Mouse (Mus musculus): ENCODE measurements around the gene Zfand6. TPM values are rescaled to one million over a fixed set of nuclear protein-coding genes. Genes with fewer than 3 reads are reported as not detected.

Zfand6 gene
- total RNA-seq, 2 experiments from 2014 or later = 84.2 to 97.6 TPM

DNA sequence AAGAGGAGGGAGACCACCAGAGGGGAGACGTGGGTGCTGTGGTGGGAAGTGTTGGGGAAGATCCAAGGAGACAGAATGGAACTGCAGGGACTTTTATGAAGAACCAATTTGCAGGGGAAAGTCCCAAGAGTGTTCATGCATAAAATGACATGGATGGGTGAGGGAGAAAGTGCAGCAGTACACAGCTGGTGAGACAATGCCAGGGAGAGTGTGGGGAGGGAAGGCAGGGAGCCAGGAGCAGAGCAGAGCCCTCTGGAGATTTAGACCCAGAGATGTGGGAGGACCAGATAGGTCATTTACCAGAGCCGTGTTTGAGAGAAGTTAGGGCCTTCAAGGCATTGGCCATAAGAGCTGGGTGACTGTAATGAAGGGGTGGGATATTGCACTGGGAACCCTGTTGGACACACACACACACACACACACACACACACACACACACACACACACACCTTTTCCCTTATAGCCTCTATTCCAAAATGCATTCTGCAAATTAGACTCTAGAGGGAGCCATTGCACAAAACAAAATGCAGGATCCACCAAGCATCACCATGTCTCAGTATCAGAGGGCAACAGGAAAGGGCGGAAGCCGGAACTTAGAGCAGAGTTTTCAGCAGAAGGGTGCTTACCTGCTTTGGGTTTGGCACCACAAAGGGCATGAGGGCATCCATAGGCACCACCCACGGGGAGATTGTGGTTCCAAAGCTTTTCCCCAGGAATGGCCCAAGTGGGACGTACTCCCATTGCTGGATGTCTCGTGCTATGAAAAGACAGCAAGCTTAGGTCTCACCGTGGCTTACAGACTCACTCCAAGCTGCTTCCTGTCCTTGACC is 95.5 kb downstream of the Zfand6 start:
- peak; percentile 22 to 64 for DNase-seq

GRCm38 (mm10) chr7:84591347-84591746 is 98.4 kb downstream of the Zfand6 start:
- no peak for DNase-seq

- DNase-seq = no peak
These were observed 99.1 kb downstream of the Zfand6 start for GRCm38 (mm10) chr7:84590622-84591021.

DNA sequence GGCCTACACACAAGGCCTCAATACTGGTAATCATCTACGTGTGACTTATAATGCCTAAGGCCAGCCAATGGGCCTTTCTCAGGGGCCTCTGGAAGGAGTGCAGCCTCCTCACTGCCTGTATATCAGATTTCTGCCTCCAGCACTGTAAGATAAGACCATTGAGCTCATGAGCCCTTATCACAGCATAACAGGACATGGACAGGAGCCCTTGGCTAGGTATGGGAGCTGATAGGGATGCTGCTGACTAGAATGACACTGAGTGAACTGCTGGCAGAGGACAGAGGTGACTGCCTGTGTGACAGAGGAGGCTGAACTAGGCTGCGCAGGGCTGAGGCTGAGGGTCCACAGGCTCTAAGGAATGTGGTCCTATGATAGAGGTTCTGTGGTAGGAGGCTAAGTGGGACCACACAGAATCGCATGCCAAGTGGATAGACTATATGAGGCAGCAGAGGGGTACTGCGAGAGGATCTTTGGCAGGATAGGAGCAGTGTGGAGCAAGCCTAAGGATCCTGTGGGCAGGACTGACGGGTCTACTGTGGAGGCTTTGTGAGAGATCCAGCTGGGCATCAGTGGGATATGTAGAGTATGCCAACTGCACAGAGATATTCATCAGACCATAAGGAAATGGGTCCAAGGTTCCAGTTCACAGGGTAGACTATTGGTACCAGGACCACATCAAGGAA is 102.5 kb downstream of the Zfand6 start:
- DNase-seq = no peak

DNA sequence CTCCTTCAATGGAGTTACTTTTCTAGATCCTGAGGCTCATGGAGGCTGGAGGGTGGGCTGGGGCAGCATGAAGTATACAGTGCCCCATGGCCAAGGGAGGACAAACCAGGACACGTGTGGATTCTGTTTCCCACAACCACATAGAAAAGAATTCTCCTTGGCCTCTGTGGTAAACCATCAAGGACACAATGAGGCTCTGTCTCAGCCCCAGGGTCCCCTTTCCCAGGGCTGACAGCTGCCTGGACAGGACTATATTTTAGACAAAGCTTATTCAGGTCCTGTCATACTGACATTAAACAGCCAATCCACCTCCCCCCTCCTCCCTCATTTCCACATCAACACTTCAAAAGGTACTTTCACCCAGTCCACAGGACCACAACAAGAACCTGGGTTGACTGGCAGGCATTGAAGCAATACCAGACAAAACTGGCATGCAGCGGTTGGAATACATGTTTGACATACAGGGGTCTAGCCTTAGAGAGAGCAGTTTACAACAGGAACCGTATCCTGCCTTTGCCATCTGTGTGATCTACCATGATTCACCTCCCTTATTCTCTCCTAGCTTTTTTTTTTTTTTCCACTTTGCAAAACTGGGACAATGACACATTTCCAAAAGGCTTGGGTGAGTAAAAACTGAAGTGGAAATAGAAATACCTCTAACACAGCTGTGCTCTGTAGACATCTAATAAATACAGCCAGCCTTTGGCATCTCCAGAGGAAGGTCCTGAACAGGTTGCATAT is 103.2 kb downstream of the Zfand6 start:
- DNase-seq = no peak

GRCm38 (mm10) chr7:84585086-84585485 is 104.7 kb downstream of the Zfand6 start:
- DNase-seq = no peak

- DNase-seq = no peak
These were observed 110.0 kb downstream of the Zfand6 start for GRCm38 (mm10) chr7:84579769-84580168.

DNA sequence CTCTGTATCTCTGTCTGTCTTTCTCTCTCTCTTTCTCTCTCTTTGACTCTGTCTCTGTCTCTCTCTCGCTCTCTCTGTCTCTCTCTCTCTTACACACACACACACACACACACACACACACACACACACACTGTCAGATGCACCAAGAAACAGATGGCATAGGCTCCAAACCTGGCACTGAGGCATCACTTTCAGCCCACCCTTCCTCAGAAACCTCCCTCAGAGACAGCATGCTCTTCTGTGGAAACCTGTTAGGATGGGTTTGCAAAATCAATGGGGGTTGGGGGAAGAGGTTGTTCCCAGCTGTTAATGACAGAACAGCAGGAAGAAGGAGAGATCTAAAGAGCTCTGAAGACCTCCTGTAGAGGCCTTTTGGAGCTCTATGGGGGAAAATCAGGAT is 110.9 kb downstream of the Zfand6 start:
- DNase-seq = no peak

- no peak for DNase-seq
These were observed 112.7 kb downstream of the Zfand6 start for GRCm38 (mm10) chr7:84577034-84577433.

DNA sequence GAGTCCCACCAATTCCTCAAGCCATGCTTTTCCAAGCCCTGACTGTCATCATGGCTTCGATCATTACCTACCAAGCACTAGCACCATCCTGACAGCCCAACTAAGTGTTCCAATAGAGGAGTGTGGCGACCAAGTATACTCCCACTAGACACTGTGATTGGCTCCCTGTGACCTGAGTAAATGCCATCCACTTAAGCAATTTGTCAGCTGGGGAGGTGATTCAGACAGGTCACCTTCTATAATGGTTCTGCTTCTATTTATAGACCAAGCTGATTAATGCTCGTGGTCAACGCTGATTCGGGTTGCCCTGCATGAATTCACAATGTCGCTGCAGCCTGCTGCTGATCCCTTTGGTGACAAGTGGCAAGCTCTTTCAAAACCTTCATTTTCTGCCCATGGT is 123.6 kb downstream of the Zfand6 start:
- peak; percentile 20 to 51 for DNase-seq

- DNase-seq = no peak
These were observed 125.5 kb downstream of the Zfand6 start for GRCm38 (mm10) chr7:84564236-84564635.

Other genes starting within 250 kb of the Zfand6 start
- gene Gm2115, start 161.0 kb downstream of the Zfand6 start, total RNA-seq (2021) = under 1 TPM; 0.20 to 0.26 TPM
- gene Fah, start 83.2 kb downstream of the Zfand6 start, total RNA-seq (2021) = 10 to 100 TPM; 20.0 to 25.8 TPM
- not detected for gene Olfr291, start 163.6 kb upstream of the Zfand6 start, total RNA-seq (2021)

Measured in heart, adult 18-20 months (tissue).